In the genomic region with DNA sequence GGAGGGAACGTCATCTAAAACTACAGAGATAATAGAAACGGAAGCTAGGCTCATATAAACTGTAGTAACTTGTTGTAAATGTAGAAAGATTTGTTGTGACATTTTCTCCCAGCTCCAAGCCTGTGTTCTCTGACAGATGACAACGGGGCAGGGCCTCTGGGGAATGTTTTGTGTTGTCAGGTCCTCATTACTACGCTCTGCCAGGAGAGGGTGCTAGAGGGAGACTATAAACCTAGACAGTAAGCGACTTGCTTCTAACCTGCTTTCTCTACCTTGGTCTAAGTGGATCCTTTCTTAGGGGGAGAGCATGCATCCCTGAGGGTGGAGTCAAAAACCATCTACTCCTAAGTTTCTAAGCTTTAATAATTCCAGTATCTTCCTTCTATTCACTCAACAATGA, we compare ENCODE assay signal across 8 mouse cellular contexts. TPM values are rescaled to one million over a fixed set of nuclear protein-coding genes. Genes with fewer than 3 reads are reported as not detected.
DNase-seq lines count a peak whose midpoint lies in the region; ATAC-seq and TF ChIP-seq lines count a peak whose summit lies in the region.

No protein-coding gene starts in this region.

- no peak overlapping the region for H3K9ac ChIP-seq in heart, embryonic 12.5 days
- no peak overlapping the region for H3K9ac ChIP-seq in CH12.LX (ENCODE audit: insufficient read depth, low read depth)
- H3K9ac ChIP-seq in forebrain, embryonic 14.5 days (ENCODE audit: low read length): no peak overlapping the region

- no peaks in the 10 kb centered on the region for H3K27me3 ChIP-seq in heart, embryonic 12.5 days (replicated peaks)
- H3K27me3 ChIP-seq in CH12.LX (replicated peaks): no peaks in the 10 kb centered on the region
- H3K27me3 ChIP-seq in forebrain, embryonic 14.5 days (replicated peaks; ENCODE audit: control insufficient read depth, insufficient read depth, low read length): no peaks in the 10 kb centered on the region
- no peaks in the 10 kb centered on the region for H3K27me3 ChIP-seq in thymus, adult 2 months (ENCODE audit: control insufficient read depth, insufficient read depth, low read length)

- peak; percentile 19 for DNase-seq in heart, adult 8-10 months (ENCODE audit: low spot score)
- DNase-seq in CH12.LX (ENCODE audit: extremely low read depth): peak; percentile 73
- peak; percentile 58 for DNase-seq in brain, embryonic 14.5 days (ENCODE audit: low read depth)
- DNase-seq in forebrain, embryonic 14.5 days (ENCODE audit: low spot score): peak; percentile 64
- peak; percentile 57 for DNase-seq in kidney, postnatal 14 days
- peak; percentile 19 to 55 for DNase-seq in lung, postnatal 4 days
- DNase-seq in thymus, adult 2 months: peak; percentile 53

- in situ Hi-C loops in CH12.LX (cut with MboI; ENCODE audit: low pct_ligation_motif_present, low pct_unique_long_range_greater_than_20kb, low sequenced_read_pairs): loop anchor here (10.0 to 25.0 kb wide), 2 partner anchors 47 to 206 kb away; partner anchors contain the start of gene Rbbp7

- no peak for TF ChIP-seq POLR2A in CH12.LX (IDR thresholded peaks at IDR 0.05; ENCODE audit: low read depth, low read length)
- TF ChIP-seq POLR2A in brain, embryonic 14.5 days (IDR thresholded peaks at IDR 0.05; ENCODE audit: borderline replicate concordance, extremely low read depth, insufficient read depth, insufficient read length, poor library complexity, severe bottlenecking): no peak
- TF ChIP-seq POLR2A in thymus, adult 2 months (IDR thresholded peaks at IDR 0.05; ENCODE audit: control insufficient read depth, extremely low read depth, insufficient read depth, low read length, poor library complexity): no peak

- ATAC-seq in heart, embryonic 12.5 days (ENCODE audit: insufficient number of reproducible peaks, low FRiP score): no peak
- no peak for ATAC-seq in forebrain, embryonic 14.5 days

- dilution Hi-C loops in CH12.LX (cut with MboI; ENCODE audit: extremely low pct_ligation_motif_present, extremely low pct_unique_long_range_greater_than_20kb, low sequenced_read_pairs): no loop called here

- no peak overlapping the region for H3K27ac ChIP-seq in heart, embryonic 12.5 days (ENCODE audit: poor library complexity, severe bottlenecking)
- H3K27ac ChIP-seq in CH12.LX (ENCODE audit: insufficient read depth, low read depth): no peak overlapping the region
- no peak overlapping the region for H3K27ac ChIP-seq in forebrain, embryonic 14.5 days (ENCODE audit: low read depth, low read length)
- H3K27ac ChIP-seq in thymus, adult 2 months (ENCODE audit: control insufficient read depth, insufficient read depth, low read length): no peak overlapping the region

- H3K79me2 ChIP-seq in CH12.LX (replicated peaks; ENCODE audit: control insufficient read depth, extremely low read depth, insufficient read depth, poor library complexity, severe bottlenecking): no peaks in the 10 kb centered on the region

- no peaks in the 10 kb centered on the region for H3K4me1 ChIP-seq in heart, embryonic 12.5 days (replicated peaks)
- H3K4me1 ChIP-seq in CH12.LX (ENCODE audit: control insufficient read depth in 1 of 2, insufficient read depth in 2 of 2): no peaks in the 10 kb centered on the region; a peak in 1 of 4 replicates
- H3K4me1 ChIP-seq in forebrain, embryonic 14.5 days (ENCODE audit: control insufficient read depth, insufficient read depth, low read length): no peaks in the 10 kb centered on the region
- no peaks in the 10 kb centered on the region for H3K4me1 ChIP-seq in thymus, adult 2 months (replicated peaks; ENCODE audit: control insufficient read depth, insufficient read depth, low read length)

- no peaks in the 10 kb centered on the region for H3K36me3 ChIP-seq in heart, embryonic 12.5 days
- H3K36me3 ChIP-seq in CH12.LX (replicated peaks in 1 of 2; ENCODE audit: control insufficient read depth in 1 of 2, insufficient read depth in 1 of 2, low read length in 1 of 2): no peaks in the 10 kb centered on the region
- no peaks in the 10 kb centered on the region for H3K36me3 ChIP-seq in forebrain, embryonic 14.5 days (ENCODE audit: control insufficient read depth, insufficient read depth, low read length)
- H3K36me3 ChIP-seq in thymus, adult 2 months (ENCODE audit: control insufficient read depth, insufficient read depth, low read length): no peaks in the 10 kb centered on the region

- WGBS in heart, embryonic 12.5 days: 33% methylated on average over 5 of the region's 5 CpGs
- 40% methylated on average over 5 of the region's 5 CpGs for WGBS in forebrain, embryonic 14.5 days
- 35% methylated on average over 5 of the region's 5 CpGs for WGBS in thymus, adult 2 months

- peak in 1 of 2 experiments; percentile 73; a peak in 3 of 4 replicates for TF ChIP-seq CTCF in CH12.LX (conservative IDR thresholded peaks at IDR 0.05 in 1 of 2, IDR thresholded peaks at IDR 0.05 in 1 of 2; ENCODE audit: low read depth in 2 of 2, low read length in 2 of 2)
- peak; percentile 50; the same call in 1 of the 2 replicates for TF ChIP-seq CTCF in brain, embryonic 14.5 days (IDR thresholded peaks at IDR 0.05; ENCODE audit: borderline replicate concordance, extremely low read depth, insufficient read depth, insufficient read length)
- TF ChIP-seq CTCF in thymus, adult 2 months (IDR thresholded peaks at IDR 0.05; ENCODE audit: borderline replicate concordance, control insufficient read depth, extremely low read depth, insufficient read depth, low read length, poor library complexity): no peak

- no peak overlapping the region for H3K4me3 ChIP-seq in heart, embryonic 12.5 days
- H3K4me3 ChIP-seq in CH12.LX (replicated peaks in 1 of 3; ENCODE audit: low read depth in 2 of 3, low read length in 2 of 3, poor library complexity in 1 of 3): no peak overlapping the region
- H3K4me3 ChIP-seq in forebrain, embryonic 14.5 days (ENCODE audit: low read depth, low read length): no peak overlapping the region
- no peak overlapping the region for H3K4me3 ChIP-seq in thymus, adult 2 months (ENCODE audit: control insufficient read depth, insufficient read depth, low read length)

- H3K9me3 ChIP-seq in heart, embryonic 12.5 days (replicated peaks): no peaks in the 10 kb centered on the region
- no peaks in the 10 kb centered on the region for H3K9me3 ChIP-seq in CH12.LX (replicated peaks; ENCODE audit: low read length)
- H3K9me3 ChIP-seq in forebrain, embryonic 14.5 days (replicated peaks; ENCODE audit: control insufficient read depth, low read length): no peaks in the 10 kb centered on the region

- TF ChIP-seq RAD21 in CH12.LX (IDR thresholded peaks at IDR 0.05; ENCODE audit: low read depth, low read length): peak; percentile 58

- H3K4me2 ChIP-seq in heart, embryonic 12.5 days: no peak overlapping the region
- no peak overlapping the region for H3K4me2 ChIP-seq in CH12.LX (ENCODE audit: insufficient read depth, low read depth, poor library complexity, severe bottlenecking)
- no peak overlapping the region for H3K4me2 ChIP-seq in forebrain, embryonic 14.5 days (ENCODE audit: low read length)

- no peak for TF ChIP-seq EP300 in CH12.LX (IDR thresholded peaks at IDR 0.05; ENCODE audit: low read length)

TF ChIP-seq in CH12.LX, 34 proteins besides CTCF, POLR2A, EP300 and RAD21:
- TF ChIP-seq SMC3 (IDR thresholded peaks at IDR 0.05; ENCODE audit: low read depth, low read length) (peak; percentile 65), UBTF (IDR thresholded peaks at IDR 0.05; ENCODE audit: low read depth, low read length) (no peak)

RNA-seq across cellular contexts. Expression of gene Rbbp7, which starts 42.4 kb away (rescaled TPM):
- total RNA-seq in heart, adult 8-10 months (2022): 100 to 1,000 TPM; 150 to 163 (median 160) TPM
- polyA plus RNA-seq in heart, embryonic 12.5 days (2016; fragmentation: Nextera tagmentation; extraction: Ambion mirVana): 414 and 428 TPM in 2 replicates
- total RNA-seq in CH12.LX (2012; rRNA removed): 338 and 426 TPM in 2 replicates
- total RNA-seq in CH12.LX (2014; rRNA removed): 651 and 662 TPM in 2 replicates
- polyA plus RNA-seq in CH12.LX (2012; ENCODE audit: insufficient read length, low read depth): 577 and 657 TPM in 2 replicates
- polyA plus RNA-seq in brain, embryonic 14.5 days (2012; rRNA removed): 113 and 119 TPM in 2 replicates
- polyA plus RNA-seq in forebrain, embryonic 14.5 days (2014; fragmentation: Nextera tagmentation; extraction: Ambion mirVana): 232 and 256 TPM in 2 replicates
- 82.7 and 88.3 TPM in 2 replicates for polyA plus RNA-seq in thymus, adult 2 months (2012; rRNA removed)

Comparison
In these comparisons a context has a peak if more than half of its experiments do, and no peak if none do; other contexts are left out.
1. DNase-seq: peak in every context shown above with its lines; median percentile 73 in CH12.LX; 64 in forebrain, embryonic 14.5 days; 58 in brain, embryonic 14.5 days; 57 in kidney, postnatal 14 days; 53 in thymus, adult 2 months; 37 in lung, postnatal 4 days; 19 in heart, adult 8-10 months.